Mouse (Mus musculus) stomach, embryonic 15.5 days (tissue): Measurements from ENCODE around the gene Crabp2. TPM values are rescaled to one million over a fixed set of nuclear protein-coding genes. Genes with fewer than 3 reads are reported as not detected.

Experiments
- ATAC-seq: fragments of 200-750 bp; cut with Nextera tagmentation; 2 replicates; pipeline ENCODE4 v1.8.0; 2017; ENCODE audit warnings: low read depth, moderate number of reproducible peaks, moderate TSS enrichment; ENCODE audit not compliant: insufficient read depth, low FRiP score
- H3K27ac ChIP-seq: fragments of 300-500 bp; sonication (generic); 2 replicates; pipeline ENCODE4 v1.5.1; 2015; ENCODE audit warnings: mild to moderate bottlenecking, inconsistent platforms
- H3K27me3 ChIP-seq: fragments of 300-500 bp; sonication (generic); replicated peaks from 2 replicates; pipeline ENCODE4 v1.6.1; 2015; ENCODE audit warnings: inconsistent platforms
- H3K36me3 ChIP-seq: fragments of 300-500 bp; sonication (generic); 2 replicates; pipeline ENCODE4 v1.6.1; 2015; ENCODE audit warnings: inconsistent platforms
- H3K4me1 ChIP-seq: fragments of 300-500 bp; sonication (generic); 2 replicates; pipeline ENCODE4 v1.6.1; 2015; ENCODE audit warnings: inconsistent platforms
- H3K4me2 ChIP-seq: fragments of 300-500 bp; sonication (generic); 2 replicates; pipeline ENCODE4 v1.6.1; 2015; ENCODE audit warnings: mild to moderate bottlenecking, inconsistent platforms
- H3K4me3 ChIP-seq: fragments of 300-500 bp; sonication (generic); replicated peaks from 2 replicates; pipeline ENCODE4 v1.5.1; 2015; ENCODE audit warnings: inconsistent platforms
- H3K9ac ChIP-seq: fragments of 300-500 bp; sonication (generic); 2 replicates; pipeline ENCODE4 v1.6.1; 2015; ENCODE audit warnings: inconsistent platforms
- H3K9me3 ChIP-seq: fragments of 300-500 bp; sonication (generic); 2 replicates; pipeline ENCODE4 v1.6.1; 2016; ENCODE audit warnings: inconsistent platforms
- WGBS: fragments of 180-500 bp; shearing (Covaris S2); methylation state at CpG from one replicate; pipeline ENCODE4 v1.1.7; 2015; 5-methylcytosine and 5-hydroxymethylcytosine counted together
- polyA plus RNA-seq: library from polyadenylated mRNA; unstranded; fragments of >200 nt; fragmentation: Nextera tagmentation; extraction: Ambion mirVana; gene quantifications from 2 replicates; pipeline ENCODE4 v1.2.1, GENCODE M21; 2015

Crabp2 gene
- polyA plus RNA-seq, 1 experiment from 2014 or later: 20.0 TPM

GRCm38 (mm10) chr3:87993436-87993835 lies 45.0 kb downstream of the Crabp2 start:
- Histone ChIP-seq H3K9ac (no peak overlapping the region), H3K27me3 (peaks cover 95% of the 10 kb centered on the region), H3K4me1 (peaks cover 7% of the 10 kb centered on the region), H3K9me3 (no peaks in the 10 kb centered on the region), H3K4me2 (no peak overlapping the region), H3K27ac (no peak overlapping the region), H3K36me3 (no peaks in the 10 kb centered on the region), H3K4me3 (no peak overlapping the region)
- ATAC-seq: no peak
- WGBS: 0% methylated on average over 1 of the region's 6 CpGs

GRCm38 (mm10) chr3:87995331-87995730 lies 46.9 kb downstream of the Crabp2 start:
- Histone ChIP-seq H3K9me3 (no peaks in the 10 kb centered on the region), H3K4me3 (no peak overlapping the region), H3K4me1 (peaks cover 16% of the 10 kb centered on the region), H3K27ac (no peak overlapping the region), H3K27me3 (peaks cover 96% of the 10 kb centered on the region), H3K36me3 (no peaks in the 10 kb centered on the region), H3K9ac (no peak overlapping the region), H3K4me2 (no peak overlapping the region)
- 34% methylated on average over 11 of the region's 11 CpGs for WGBS
- ATAC-seq: no peak

- Histone ChIP-seq H3K36me3 (no peaks in the 10 kb centered on the region), H3K9ac (no peak overlapping the region), H3K27me3 (peaks cover 96% of the 10 kb centered on the region), H3K9me3 (no peaks in the 10 kb centered on the region), H3K4me1 (peaks cover 16% of the 10 kb centered on the region), H3K27ac (no peak overlapping the region), H3K4me3 (no peak overlapping the region; the same call in 1 of the 2 replicates), H3K4me2 (peak overlapping the region; percentile 58; the same call in 1 of the 2 replicates)
- ATAC-seq: no peak
- 3% methylated on average over 15 of the region's 15 CpGs for WGBS
Measured at GRCm38 (mm10) chr3:87996401-87996800, 47.9 kb downstream of the Crabp2 start.

GRCm38 (mm10) chr3:87996971-87997614 lies 48.6 kb downstream of the Crabp2 start:
- under 1% methylated on average over 49 of the region's 49 CpGs for WGBS
- ATAC-seq: no peak
- Histone ChIP-seq H3K4me2 (peak overlapping the region; percentile 58), H3K36me3 (no peaks in the 10 kb centered on the region), H3K27me3 (peaks cover 96% of the 10 kb centered on the region), H3K4me3 (peak overlapping the region; percentile 36), H3K9me3 (no peaks in the 10 kb centered on the region), H3K27ac (no peak overlapping the region), H3K9ac (no peak overlapping the region), H3K4me1 (peaks cover 16% of the 10 kb centered on the region)

GRCm38 (mm10) chr3:87998747-87999146 lies 50.3 kb downstream of the Crabp2 start:
- Histone ChIP-seq H3K27ac (no peak overlapping the region), H3K36me3 (no peaks in the 10 kb centered on the region), H3K4me3 (no peak overlapping the region), H3K9ac (no peak overlapping the region), H3K4me1 (peaks cover 16% of the 10 kb centered on the region), H3K9me3 (no peaks in the 10 kb centered on the region), H3K4me2 (no peak overlapping the region), H3K27me3 (peaks cover 99% of the 10 kb centered on the region)
- 2% methylated on average over 7 of the region's 7 CpGs for WGBS
- no peak for ATAC-seq

GRCm38 (mm10) chr3:87999243-87999895 lies 50.9 kb downstream of the Crabp2 start:
- WGBS: 2% methylated on average over 38 of the region's 38 CpGs
- peaks cover 16% of the 10 kb centered on the region for H3K4me1 ChIP-seq
- H3K4me3 ChIP-seq: peak overlapping the region; percentile 35
- no peak for ATAC-seq
- H3K36me3 ChIP-seq: no peaks in the 10 kb centered on the region
- H3K4me2 ChIP-seq: peak overlapping the region; percentile 71
- peaks cover 96% of the 10 kb centered on the region for H3K27me3 ChIP-seq
- no peaks in the 10 kb centered on the region for H3K9me3 ChIP-seq
- no peak overlapping the region for H3K9ac ChIP-seq
- no peak overlapping the region for H3K27ac ChIP-seq

- no peaks in the 10 kb centered on the region for H3K36me3 ChIP-seq
- H3K27ac ChIP-seq: no peak within 1 kb of the TSS
- peaks cover 15% of the 10 kb centered on the region for H3K4me1 ChIP-seq
- WGBS: under 1% methylated on average over 38 of the region's 39 CpGs
- peak within 1 kb of the TSS; percentile 35 for H3K4me3 ChIP-seq
- H3K4me2 ChIP-seq: peak within 1 kb of the TSS; percentile 71
- peaks cover 88% of the 10 kb centered on the region for H3K27me3 ChIP-seq
- no peak for ATAC-seq
- no peaks in the 10 kb centered on the region for H3K9me3 ChIP-seq
- H3K9ac ChIP-seq: no peak within 1 kb of the TSS
Measured at GRCm38 (mm10) chr3:88000181-88000580, 51.7 kb downstream of the Crabp2 start, which contains the start of gene Bcan. Gene Bcan, minus strand, starts transcription at chr3:88000230.

GRCm38 (mm10) chr3:88000816-88001595 lies 52.5 kb downstream of the Crabp2 start:
- 16% methylated on average over 11 of the region's 11 CpGs for whole genome bisulfite sequencing
- no peak for ATAC-seq
- peak overlapping the region; percentile 35; the same call in 1 of the 2 replicates for H3K4me3 ChIP-seq
- peaks cover 83% of the 10 kb centered on the region for H3K27me3 ChIP-seq
- no peak overlapping the region for H3K9ac ChIP-seq
- H3K27ac ChIP-seq: no peak overlapping the region
- peaks cover 13% of the 10 kb centered on the region for H3K4me1 ChIP-seq
- H3K9me3 ChIP-seq: no peaks in the 10 kb centered on the region
- H3K36me3 ChIP-seq: no peaks in the 10 kb centered on the region
- peak overlapping the region; percentile 71 for H3K4me2 ChIP-seq

- Histone ChIP-seq H3K27ac (no peak overlapping the region), H3K4me2 (no peak overlapping the region), H3K4me1 (peaks cover 9% of the 10 kb centered on the region; the same call in 1 of the 2 replicates), H3K9ac (no peak overlapping the region; the same call in 1 of the 2 replicates), H3K9me3 (no peaks in the 10 kb centered on the region), H3K27me3 (peaks cover 68% of the 10 kb centered on the region), H3K4me3 (no peak overlapping the region), H3K36me3 (no peaks in the 10 kb centered on the region)
- 5% methylated on average over 17 of the region's 17 CpGs for WGBS
- ATAC-seq: no peak
Measured at GRCm38 (mm10) chr3:88002291-88002976, 54.0 kb downstream of the Crabp2 start.
